Mouse (Mus musculus): Measurements from ENCODE around the gene Serpine2.
A peak's percentile ranks its signal among the peaks of the same experiment; 100 is the strongest.

The Serpine2 gene

GRCm38 (mm10) chr1:79756417-79756816 lies 104.6 kb downstream of the Serpine2 start:
- no peak for DNase-seq (ENCODE audit: low spot score)

- DNase-seq (ENCODE audit: low spot score) = no peak
Observed at GRCm38 (mm10) chr1:79755376-79755775, 105.6 kb downstream of the Serpine2 start.

GRCm38 (mm10) chr1:79754936-79755335 lies 106.0 kb downstream of the Serpine2 start:
- no peak for DNase-seq (ENCODE audit: low spot score)

GRCm38 (mm10) chr1:79753456-79753855 lies 107.5 kb downstream of the Serpine2 start:
- no peak for DNase-seq (ENCODE audit: low spot score)

GRCm38 (mm10) chr1:79752714-79753340 lies 108.2 kb downstream of the Serpine2 start:
- DNase-seq (ENCODE audit: low spot score) = no peak

GRCm38 (mm10) chr1:79752015-79752695 lies 108.8 kb downstream of the Serpine2 start:
- peak; percentile 34 for DNase-seq (ENCODE audit: low spot score)

GRCm38 (mm10) chr1:79751186-79751585 lies 109.8 kb downstream of the Serpine2 start:
- DNase-seq (ENCODE audit: low spot score) = peak; percentile 76

- peak; percentile 88 for DNase-seq (ENCODE audit: low spot score)
Observed at GRCm38 (mm10) chr1:79746056-79746455, 114.9 kb downstream of the Serpine2 start.

Measured in lung, postnatal 25 days (tissue).